Mouse (Mus musculus): ENCODE data around the gene Yap1. TPM values are rescaled to one million over a fixed set of nuclear protein-coding genes. Genes with fewer than 3 reads are reported as not detected.
"Not testable (repeated sequence)": the region's sequence is repeated elsewhere in the genome, so short reads cannot be mapped to it uniquely, and the experiment has no call there.

Yap1 gene
- total RNA-seq, 4 experiments from 2014 or later = 18.3 to 22.7 (median 19.8) TPM

DNA sequence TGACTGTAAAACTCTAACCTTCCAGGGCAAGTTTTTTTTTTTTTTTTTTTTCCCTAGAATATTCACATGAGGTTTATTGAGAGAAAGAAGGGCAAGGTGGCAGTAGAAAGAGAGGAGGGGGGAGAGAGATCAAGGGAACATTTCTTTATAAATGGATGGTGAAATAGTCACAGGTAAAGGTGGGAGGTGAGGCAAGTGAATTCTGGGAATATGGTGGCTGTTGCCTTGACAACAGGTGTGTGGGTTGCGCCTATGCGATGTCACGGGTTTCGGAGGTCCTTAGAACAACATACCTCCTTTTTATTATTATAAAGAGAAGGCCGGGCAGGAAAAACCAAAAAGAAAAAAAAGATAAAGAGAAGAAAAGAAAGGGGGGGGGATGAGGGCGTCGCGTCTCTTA lies 89.5 kb downstream of the Yap1 start:
- DNase-seq (ENCODE audit: low spot score in 2 of 2) = no peak

DNA sequence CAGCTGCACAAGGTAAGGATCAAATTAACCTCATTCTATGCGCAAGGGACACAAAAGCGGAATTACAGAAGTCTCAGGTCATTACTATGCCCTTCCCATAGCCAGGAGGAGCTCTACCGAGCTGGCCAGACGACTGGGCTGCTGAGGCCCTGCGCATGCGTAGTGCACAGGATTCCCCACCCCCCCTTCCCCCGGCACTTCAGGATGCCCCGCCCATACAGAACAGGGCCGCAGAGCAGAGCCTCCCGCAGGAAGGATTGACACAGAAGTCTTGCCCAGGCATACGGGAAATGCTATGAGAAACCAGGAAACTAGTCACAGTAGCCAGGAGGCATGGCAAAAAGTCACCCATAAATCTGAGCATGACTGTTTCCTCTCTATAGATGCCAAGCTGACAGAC lies 89.9 kb downstream of the Yap1 start:
- DNase-seq (ENCODE audit: low spot score in 2 of 2) = peak in 1 of 2 experiments; percentile 12

- no peak for DNase-seq (ENCODE audit: low spot score in 2 of 2)
These were observed 90.4 kb downstream of the Yap1 start for GRCm38 (mm10) chr9:7913953-7914352.

DNA sequence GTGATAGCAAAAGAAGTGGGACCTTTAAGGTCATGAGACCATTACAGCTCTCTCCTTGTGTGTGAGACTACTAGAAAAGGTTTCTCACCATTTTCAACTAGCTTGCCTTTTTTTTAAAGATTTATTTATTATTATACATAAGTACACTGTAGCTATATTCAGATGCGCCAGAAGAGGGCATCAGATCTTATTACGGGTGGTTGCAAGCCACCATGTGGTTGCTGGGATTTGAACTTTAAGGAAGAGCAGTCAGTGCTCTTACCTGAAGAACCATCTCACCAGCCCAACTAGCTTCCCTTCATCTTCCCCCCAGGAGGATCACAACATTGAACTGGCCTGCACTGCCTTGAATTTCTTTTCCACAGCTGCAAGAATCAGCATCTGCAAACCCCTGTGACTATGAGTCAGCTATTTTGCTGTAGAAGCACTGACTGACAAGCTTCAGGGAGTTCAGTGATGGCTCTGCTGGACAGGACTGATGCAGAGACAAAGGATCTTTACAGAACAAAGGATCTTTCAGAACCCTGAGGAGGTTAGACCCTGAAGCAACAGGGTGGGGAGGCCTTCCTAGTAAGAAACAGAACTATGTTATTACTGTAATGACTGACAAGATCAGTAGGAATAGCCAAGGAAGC lies 96.9 kb downstream of the Yap1 start:
- no peak for DNase-seq (ENCODE audit: low spot score in 2 of 2)

GRCm38 (mm10) chr9:7906564-7906963 lies 97.8 kb downstream of the Yap1 start:
- no peak for DNase-seq (ENCODE audit: low spot score in 2 of 2)

DNA sequence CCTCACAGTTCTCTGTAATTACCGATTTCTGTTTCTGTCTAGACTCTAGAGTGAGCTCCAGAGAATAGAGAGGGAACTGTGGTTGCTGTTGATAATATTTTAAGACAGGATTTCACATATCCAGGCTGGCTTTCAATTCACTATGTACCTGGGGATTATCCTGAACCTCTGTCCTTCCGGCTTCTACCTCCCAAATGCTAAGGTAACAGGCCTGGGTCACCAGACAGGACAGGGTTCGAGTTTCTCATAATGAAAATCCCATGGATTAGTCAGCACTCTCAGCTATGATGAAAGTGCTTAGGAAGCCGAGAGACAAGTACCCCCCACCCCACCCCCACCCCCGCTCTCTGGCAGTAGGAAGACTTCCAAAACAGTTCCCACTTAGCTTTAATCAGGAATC lies 100.6 kb downstream of the Yap1 start:
- DNase-seq (ENCODE audit: low spot score in 2 of 2) = no peak

GRCm38 (mm10) chr9:7903262-7903661 lies 101.1 kb downstream of the Yap1 start:
- no peak for DNase-seq (ENCODE audit: low spot score in 2 of 2)

GRCm38 (mm10) chr9:7902311-7902710 lies 102.1 kb downstream of the Yap1 start:
- no peak for DNase-seq (ENCODE audit: low spot score in 2 of 2)

- DNase-seq (ENCODE audit: low spot score in 2 of 2) = no peak
These were observed 103.4 kb downstream of the Yap1 start for GRCm38 (mm10) chr9:7900965-7901364.

GRCm38 (mm10) chr9:7897502-7897901 lies 106.9 kb downstream of the Yap1 start:
- peak; percentile 23 to 68 for DNase-seq (ENCODE audit: low spot score in 2 of 2)

- DNase-seq (ENCODE audit: low spot score in 2 of 2) = not testable (repeated sequence)
These were observed 112.6 kb downstream of the Yap1 start for GRCm38 (mm10) chr9:7891796-7892195.

GRCm38 (mm10) chr9:7891177-7891576 lies 113.2 kb downstream of the Yap1 start:
- no peak for DNase-seq (ENCODE audit: low spot score in 2 of 2)

DNA sequence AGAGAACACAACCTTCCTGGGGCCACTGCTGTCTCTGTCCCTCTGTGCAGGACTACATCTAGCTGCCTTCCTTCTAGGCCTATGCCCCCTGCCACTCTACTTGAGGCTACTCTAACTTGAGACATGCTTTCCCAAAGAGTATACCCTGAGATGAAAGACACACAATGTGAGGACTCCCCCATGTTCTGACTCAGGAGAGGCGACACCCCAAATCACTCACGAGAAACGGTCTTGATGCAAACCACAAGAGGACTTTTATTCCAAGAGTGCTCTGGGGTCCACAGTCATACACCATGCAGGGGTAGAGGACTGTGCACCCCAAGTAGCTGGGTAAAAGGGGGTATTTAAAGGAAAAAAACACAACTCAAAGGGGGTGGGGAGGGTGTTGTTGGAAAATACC lies 120.0 kb downstream of the Yap1 start:
- DNase-seq (ENCODE audit: low spot score in 2 of 2) = no peak

GRCm38 (mm10) chr9:7882304-7882865 lies 122.0 kb downstream of the Yap1 start:
- no peak for DNase-seq (ENCODE audit: low spot score in 2 of 2)

Other genes starting within 250 kb of the Yap1 start
- gene Tmem123, start 240.6 kb downstream of the Yap1 start, total RNA-seq (2022) = 10 to 100 TPM in 2 of 4 experiments, 1 to 10 TPM in 2; 9.6 to 15.0 (median 12.1) TPM
- 10 to 100 TPM; 29.8 to 40.3 (median 34.9) TPM for gene Birc2, start 167.5 kb downstream of the Yap1 start, total RNA-seq (2022)
- gene Birc3, start 131.4 kb downstream of the Yap1 start, total RNA-seq (2022) = 1 to 10 TPM; 2.3 to 5.4 (median 3.6) TPM
- gene Cfap300, start 38.2 kb upstream of the Yap1 start, total RNA-seq (2022) = 10 to 100 TPM; 10.0 to 13.5 (median 13.0) TPM
- gene Cep126, start 129.7 kb upstream of the Yap1 start, total RNA-seq (2022) = 10 to 100 TPM; 13.6 to 24.6 (median 18.1) TPM